Comparison of ENCODE assay signal across 9 mouse cellular contexts in genomic region chr2:94265221-94266191, GRCm38 (mm10).
DNase-seq lines count a peak whose midpoint lies in the region; ATAC-seq and TF ChIP-seq lines count a peak whose summit lies in the region.
"Had no signal": no experiment of that assay in that cellular context is flagged by ENCODE, and none has a peak within 500 bp of the region (broad histone marks: within the 10 kb centered on the region; RNA-seq: fewer than 3 reads in every experiment).

No protein-coding gene starts in this region.

- in situ Hi-C loops in ES-E14 (cut with MboI; ENCODE audit: low sequenced_read_pairs in 2 of 2, unreplicated experiment in 2 of 2): no loop called here

- WGBS in forebrain, embryonic 16.5 days: under 1% methylated on average over 16 of the region's 16 CpGs
- WGBS in intestine, embryonic 14.5 days: 7% methylated on average over 16 of the region's 16 CpGs
- 9% methylated on average over 16 of the region's 16 CpGs for WGBS in limb, embryonic 15.5 days

- no peaks in the 10 kb centered on the region for H3K79me2 ChIP-seq in myocyte (ENCODE audit: control insufficient read depth, insufficient read depth)

- H3K4me3 ChIP-seq in ES-E14 (ENCODE audit: insufficient read depth in 1 of 2, low read depth in 1 of 2, low read length in 2 of 2, poor library complexity in 1 of 2, severe bottlenecking in 1 of 2): peak overlapping the region; percentile 10 to 28; a peak in 1 of 4 replicates
- H3K4me3 ChIP-seq in forebrain, embryonic 16.5 days (replicated peaks; ENCODE audit: low read length): peak overlapping the region; percentile 34
- H3K4me3 ChIP-seq in intestine, embryonic 14.5 days (ENCODE audit: low read depth, low read length): peak overlapping the region; percentile 25
- peak overlapping the region; percentile 32 for H3K4me3 ChIP-seq in limb, embryonic 15.5 days
- H3K4me3 ChIP-seq in myocyte: peak overlapping the region; percentile 5
- H3K4me3 ChIP-seq: erythroblast, embryonic 14.5 days had no signal

- H3K27me3 ChIP-seq in forebrain, embryonic 16.5 days (replicated peaks; ENCODE audit: control insufficient read depth, insufficient read depth, low read length): no peaks in the 10 kb centered on the region
- H3K27me3 ChIP-seq in intestine, embryonic 14.5 days (replicated peaks; ENCODE audit: control insufficient read depth, insufficient read depth, low read length): peaks cover 18% of the 10 kb centered on the region; the same call in 1 of the 2 replicates
- peaks cover 21% of the 10 kb centered on the region for H3K27me3 ChIP-seq in limb, embryonic 15.5 days
- H3K27me3 ChIP-seq in myocyte (ENCODE audit: control insufficient read depth, insufficient read depth, insufficient read length): no peaks in the 10 kb centered on the region

- ATAC-seq in forebrain, embryonic 16.5 days: peak; percentile 69
- 0 out of 2 replicates have a peak, but pooled peaks have one; percentile 28 for ATAC-seq in intestine, embryonic 14.5 days (replicated peaks; ENCODE audit: low FRiP score, low TSS enrichment, low read depth)
- no peak for ATAC-seq in limb, embryonic 15.5 days (ENCODE audit: insufficient number of reproducible peaks, low FRiP score, low TSS enrichment, low read depth)

- no peak overlapping the region for H3ac ChIP-seq in myocyte (ENCODE audit: control insufficient read depth, insufficient read length)

- no peak for DNase-seq in ES-E14 (ENCODE audit: low read depth, low spot score)
- DNase-seq in adrenal gland, postnatal 36 days: peak; percentile 51 to 75
- no peak for DNase-seq in intestine, embryonic 14.5 days (ENCODE audit: low spot score)
- DNase-seq in ovary, postnatal 14 days (ENCODE audit: low spot score): no peak
- no peak for DNase-seq in thymus, postnatal 10 days (ENCODE audit: low spot score in 2 of 2)

- no peak overlapping the region for H3K9ac ChIP-seq in ES-E14 (ENCODE audit: insufficient read depth, low read depth, low read length, poor library complexity, severe bottlenecking)
- H3K9ac ChIP-seq in forebrain, embryonic 16.5 days (replicated peaks; ENCODE audit: low read depth, low read length): peak overlapping the region; percentile 56
- no peak overlapping the region for H3K9ac ChIP-seq in intestine, embryonic 14.5 days (ENCODE audit: low read length)
- no peak overlapping the region for H3K9ac ChIP-seq in limb, embryonic 15.5 days

- no peaks in the 10 kb centered on the region for H3K9me3 ChIP-seq in ES-E14 (ENCODE audit: control insufficient read depth, insufficient read depth, low read depth, low read length)
- H3K9me3 ChIP-seq in forebrain, embryonic 16.5 days (ENCODE audit: control insufficient read depth, low read length): no peaks in the 10 kb centered on the region
- H3K9me3 ChIP-seq in intestine, embryonic 14.5 days (ENCODE audit: control insufficient read depth, low read length): no peaks in the 10 kb centered on the region
- no peaks in the 10 kb centered on the region for H3K9me3 ChIP-seq in limb, embryonic 15.5 days

- no peaks in the 10 kb centered on the region for H3K36me3 ChIP-seq in ES-E14 (ENCODE audit: control insufficient read depth, insufficient read depth, low read length, poor library complexity, severe bottlenecking)
- no peaks in the 10 kb centered on the region for H3K36me3 ChIP-seq in forebrain, embryonic 16.5 days (ENCODE audit: control insufficient read depth, insufficient read depth)
- H3K36me3 ChIP-seq in intestine, embryonic 14.5 days (ENCODE audit: control insufficient read depth, insufficient read depth, low read length): no peaks in the 10 kb centered on the region
- no peaks in the 10 kb centered on the region for H3K36me3 ChIP-seq in limb, embryonic 15.5 days
- no peaks in the 10 kb centered on the region for H3K36me3 ChIP-seq in myocyte (ENCODE audit: control insufficient read depth, insufficient read depth)

- H3K4me2 ChIP-seq in forebrain, embryonic 16.5 days (ENCODE audit: low read length): peak overlapping the region; percentile 85
- H3K4me2 ChIP-seq in intestine, embryonic 14.5 days (ENCODE audit: low read length): peak overlapping the region; percentile 57
- H3K4me2 ChIP-seq in limb, embryonic 15.5 days: peak overlapping the region; percentile 58
- peak overlapping the region; percentile 82 for H3K4me2 ChIP-seq in myocyte (ENCODE audit: low read depth)

- no peak for TF ChIP-seq POLR2A in myocyte (IDR thresholded peaks at IDR 0.05; ENCODE audit: insufficient read length, low read depth)

- no peak overlapping the region for H3K27ac ChIP-seq in ES-E14 (ENCODE audit: insufficient read depth, low read depth, low read length, poor library complexity, severe bottlenecking)
- H3K27ac ChIP-seq in forebrain, embryonic 16.5 days (ENCODE audit: low read length): peak overlapping the region; percentile 96
- no peak overlapping the region for H3K27ac ChIP-seq in intestine, embryonic 14.5 days (ENCODE audit: low read depth)
- no peak overlapping the region for H3K27ac ChIP-seq in limb, embryonic 15.5 days

- H3K4me1 ChIP-seq in ES-E14 (ENCODE audit: control insufficient read depth in 2 of 2, insufficient read depth in 2 of 2, low read length in 2 of 2, poor library complexity in 1 of 2): peaks cover 10 to 27% of the 10 kb centered on the region in 2 experiments
- H3K4me1 ChIP-seq in forebrain, embryonic 16.5 days (replicated peaks; ENCODE audit: control insufficient read depth, insufficient read depth, low read length): peaks cover 47% of the 10 kb centered on the region
- H3K4me1 ChIP-seq in intestine, embryonic 14.5 days (replicated peaks; ENCODE audit: control insufficient read depth, insufficient read depth, low read length): peaks cover 16% of the 10 kb centered on the region
- H3K4me1 ChIP-seq in limb, embryonic 15.5 days: peaks cover 28% of the 10 kb centered on the region

TF ChIP-seq in ES-E14, 5 proteins besides CTCF, POLR2A, EP300 and RAD21:
- no peak for TF ChIP-seq MAFK (IDR thresholded peaks at IDR 0.05; ENCODE audit: insufficient read depth, low read depth, low read length)
- peak; percentile 77; the same call in 1 of the 2 replicates for TF ChIP-seq ZNF384 (IDR thresholded peaks at IDR 0.05; ENCODE audit: low read depth, low read length)
- no peak for TF ChIP-seq CHD2 (IDR thresholded peaks at IDR 0.05; ENCODE audit: low read depth, low read length)
- no peak for TF ChIP-seq HCFC1 (IDR thresholded peaks at IDR 0.05; ENCODE audit: borderline replicate concordance, insufficient read depth, low read length)
- TF ChIP-seq ZC3H11A (IDR thresholded peaks at IDR 0.05; ENCODE audit: borderline replicate concordance, low read depth, low read length): no peak

TF ChIP-seq in myocyte, 11 proteins besides CTCF, POLR2A, EP300 and RAD21:
- TF ChIP-seq TCF12 (IDR thresholded peaks at IDR 0.05; ENCODE audit: insufficient read depth, poor library complexity, severe bottlenecking) (no peak), E2F4 (IDR thresholded peaks at IDR 0.05; ENCODE audit: insufficient read depth) (no peak), SRF (IDR thresholded peaks at IDR 0.05; ENCODE audit: control insufficient read depth, insufficient read length, low read depth) (no peak), USF1 (IDR thresholded peaks at IDR 0.05; ENCODE audit: low read depth) (no peak), REST (IDR thresholded peaks at IDR 0.05; ENCODE audit: insufficient read depth, insufficient read length) (no peak), CEBPB (IDR thresholded peaks at IDR 0.05; ENCODE audit: insufficient read depth, poor library complexity, severe bottlenecking) (no peak), POLR2AphosphoS2 (IDR thresholded peaks at IDR 0.05; ENCODE audit: insufficient read length, low read depth) (no peak), MYOG (IDR thresholded peaks at IDR 0.05; ENCODE audit: control insufficient read depth in 1 of 3, insufficient read depth in 1 of 3, insufficient read length in 2 of 3, low read depth in 2 of 3) (no peak), MAX (IDR thresholded peaks at IDR 0.05; ENCODE audit: low read depth) (no peak), MYOD1 (IDR thresholded peaks at IDR 0.05; ENCODE audit: control insufficient read depth in 1 of 3, insufficient read length in 2 of 3, low read depth in 2 of 3) (no peak), TCF3 (IDR thresholded peaks at IDR 0.05; ENCODE audit: insufficient read length, low read depth) (no peak)
TF ChIP-seq in myocyte: peak in this region for 0.

Comparison
In these comparisons a context has a peak if more than half of its experiments do, and no peak if none do; other contexts are left out.
1. DNase-seq: peak in adrenal gland, postnatal 36 days (2 of 2); none in ES-E14 (single experiment), intestine, embryonic 14.5 days (single experiment), ovary, postnatal 14 days (single experiment) and thymus, postnatal 10 days (0 of 2).
2. Peak in every context shown above with its lines, with median percentiles within 50 percentile points of each other: H3K4me3 ChIP-seq and H3K4me2 ChIP-seq.